Mouse (Mus musculus) heart, postnatal 10 days (tissue): ENCODE measurements around the gene Tmem253. TPM values are rescaled to one million over a fixed set of nuclear protein-coding genes. Genes with fewer than 3 reads are reported as not detected.

ENCODE experiments used
- DNase-seq, 2 experiments: peaks; one replicate each; pipeline ENCODE4 v3.0.0; 2021
- intact Hi-C: fragments of 180-260 bp; cut with DNase I; formaldehyde crosslinking; loops from one replicate; pipeline ENCODE4 v1.15.1; 2025
- total RNA-seq, 2 experiments: library from RNA; stranded (reverse); gene quantifications; 2 replicates each; pipeline ENCODE4 v1.2.3; 2021

The Tmem253 gene
- total RNA-seq, 2 experiments from 2014 or later, result 0.82 to 1.7 TPM

- peak in 1 of 2 experiments; percentile 48 for DNase-seq
- intact Hi-C loops, result no loop called here
Measured at GRCm38 (mm10) chr14:52006241-52006640, 9.2 kb upstream of the Tmem253 start.

- no peak for DNase-seq
- intact Hi-C loops, result no loop called here
Measured at GRCm38 (mm10) chr14:52006771-52007170, 8.7 kb upstream of the Tmem253 start.

GRCm38 (mm10) chr14:52008321-52009203 lies 6.9 kb upstream of the Tmem253 start:
- DNase-seq, result peak; percentile 90 to 94
- intact Hi-C loops, result loop anchor here (1.0 to 2.0 kb wide), 2 partner anchors 14 to 105 kb away; no protein-coding TSS in a partner anchor

- no peak for DNase-seq
- intact Hi-C loops, result loop anchor here (2.0 kb wide), 1 partner anchor 13 kb away; no protein-coding TSS in a partner anchor
Measured at GRCm38 (mm10) chr14:52009361-52009760, 6.1 kb upstream of the Tmem253 start.

GRCm38 (mm10) chr14:52009841-52010240 lies 5.6 kb upstream of the Tmem253 start:
- intact Hi-C loops, result loop anchor here (2.0 kb wide), 1 partner anchor 13 kb away; no protein-coding TSS in a partner anchor

GRCm38 (mm10) chr14:52010446-52011111 lies 4.9 kb upstream of the Tmem253 start:
- intact Hi-C loops, result no loop called here
- DNase-seq, result peak in 1 of 2 experiments; percentile 28

More at GRCm38 (mm10) chr14:52009841-52010240, 5.6 kb upstream of the Tmem253 start:
- no peak for DNase-seq

- intact Hi-C loops, result no loop called here
Measured at GRCm38 (mm10) chr14:52011683-52012082, 3.8 kb upstream of the Tmem253 start.

GRCm38 (mm10) chr14:52012085-52012484 lies 3.4 kb upstream of the Tmem253 start:
- intact Hi-C loops, result no loop called here
- no peak for DNase-seq

More at GRCm38 (mm10) chr14:52011683-52012082, 3.8 kb upstream of the Tmem253 start:
- DNase-seq, result no peak

GRCm38 (mm10) chr14:52012553-52012952 lies 2.9 kb upstream of the Tmem253 start:
- intact Hi-C loops, result no loop called here
- no peak for DNase-seq

GRCm38 (mm10) chr14:52013021-52013610 lies 2.3 kb upstream of the Tmem253 start:
- intact Hi-C loops, result no loop called here

GRCm38 (mm10) chr14:52013771-52014219 lies 1.7 kb upstream of the Tmem253 start:
- intact Hi-C loops, result no loop called here
- peak; percentile 60 for DNase-seq

More at GRCm38 (mm10) chr14:52013021-52013610, 2.3 kb upstream of the Tmem253 start:
- DNase-seq, result no peak

- no peak for DNase-seq
- intact Hi-C loops, result no loop called here
Measured at GRCm38 (mm10) chr14:52014271-52014760, 1.1 kb upstream of the Tmem253 start.

GRCm38 (mm10) chr14:52014761-52015311 lies 622 bp upstream of the Tmem253 start:
- DNase-seq, result peak; percentile 72 to 77
- intact Hi-C loops, result no loop called here

- DNase-seq, result no peak
- intact Hi-C loops, result no loop called here
Measured at GRCm38 (mm10) chr14:52016625-52017405, 1.4 kb downstream of the Tmem253 start.

- intact Hi-C loops, result no loop called here
- no peak for DNase-seq
Measured at GRCm38 (mm10) chr14:52017662-52018061, 2.2 kb downstream of the Tmem253 start.

GRCm38 (mm10) chr14:52018248-52019050 lies 3.0 kb downstream of the Tmem253 start:
- no peak for DNase-seq
- intact Hi-C loops, result no loop called here

- intact Hi-C loops, result no loop called here
- no peak for DNase-seq
Measured at GRCm38 (mm10) chr14:52019051-52019589, 3.7 kb downstream of the Tmem253 start.

GRCm38 (mm10) chr14:52019590-52020340 lies 4.3 kb downstream of the Tmem253 start:
- peak; percentile 98 for DNase-seq
- intact Hi-C loops, result loop anchor here (2.0 kb wide), 1 partner anchor 85 kb away; the partner anchor contains the start of gene Hnrnpc
